Mouse (Mus musculus): ENCODE results near the gene Ifitm5. TPM values are rescaled to one million over a fixed set of nuclear protein-coding genes. Genes with fewer than 3 reads are reported as not detected.
"Not testable (repeated sequence)": the region's sequence is repeated elsewhere in the genome, so short reads cannot be mapped to it uniquely, and the experiment has no call there.

Gene Ifitm5
- polyA plus RNA-seq, 1 experiment from 2014 or later, result 0.65 TPM

DNA sequence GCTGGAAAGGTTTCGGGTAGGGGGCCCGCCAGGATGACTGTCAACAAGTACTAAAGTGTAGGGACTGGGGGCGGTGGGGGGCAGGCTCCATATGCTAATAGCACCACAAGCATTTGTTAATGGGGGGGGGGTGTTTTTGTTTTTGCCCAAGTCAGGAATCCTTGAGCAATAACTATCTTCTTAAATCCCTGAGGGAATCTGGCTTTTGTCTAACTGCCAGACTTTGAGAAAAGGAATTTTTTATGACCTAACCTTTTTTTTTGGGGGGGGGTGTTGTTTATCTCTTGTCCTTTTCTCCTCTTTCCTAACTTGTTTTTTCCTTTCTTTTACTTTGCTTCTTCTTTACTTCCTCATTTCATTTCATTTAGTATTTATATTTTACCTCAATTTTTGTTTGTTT is 25.4 kb upstream of the Ifitm5 start:
- WGBS, result 27% methylated on average over 3 of the region's 3 CpGs

DNA sequence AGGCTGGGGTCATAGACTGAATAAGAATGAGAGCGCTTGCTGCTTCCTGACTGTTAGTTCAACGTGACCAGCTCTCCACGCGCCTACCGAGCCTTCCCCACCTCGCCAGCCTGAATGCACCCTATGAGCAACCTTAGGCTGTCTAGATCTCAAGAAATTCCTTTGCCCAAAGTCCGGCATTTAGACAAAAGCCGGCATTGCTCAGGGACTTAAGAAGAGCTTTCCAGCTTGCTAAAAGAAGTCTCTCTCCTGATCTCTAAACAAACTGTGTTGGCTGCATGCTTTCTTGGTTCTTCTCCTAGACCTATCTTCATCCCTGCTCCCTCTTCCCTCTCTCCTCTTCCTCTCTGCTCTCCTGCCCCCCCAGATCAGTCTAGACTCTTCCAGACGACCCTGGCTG is 24.8 kb upstream of the Ifitm5 start:
- no peak overlapping the region for H3K9ac ChIP-seq
- H3K4me3 ChIP-seq, result no peak overlapping the region
- peaks cover 4% of the 10 kb centered on the region; the same call in 1 of the 2 replicates for H3K4me1 ChIP-seq
- no peak overlapping the region for H3K27ac ChIP-seq
- no peaks in the 10 kb centered on the region for H3K9me3 ChIP-seq
- H3K4me2 ChIP-seq, result no peak overlapping the region
- no peaks in the 10 kb centered on the region for H3K36me3 ChIP-seq (replicated peaks)
- ATAC-seq (replicated peaks), result no peak
- 0 out of 2 replicates have a peak, but pooled peaks cover 3% of the 10 kb centered on the region for H3K27me3 ChIP-seq (replicated peaks)
- 11% methylated on average over 9 of the region's 9 CpGs for WGBS

More for the DNA sequence above, 25.4 kb upstream of the Ifitm5 start:
- no peak overlapping the region for H3K4me3 ChIP-seq
- H3K4me2 ChIP-seq, result no peak overlapping the region
- 0 out of 2 replicates have a peak, but pooled peaks cover 3% of the 10 kb centered on the region for H3K27me3 ChIP-seq (replicated peaks)
- H3K9me3 ChIP-seq, result no peaks in the 10 kb centered on the region
- no peak overlapping the region for H3K27ac ChIP-seq
- no peak overlapping the region for H3K9ac ChIP-seq
- H3K36me3 ChIP-seq (replicated peaks), result no peaks in the 10 kb centered on the region
- H3K4me1 ChIP-seq, result peaks cover 4% of the 10 kb centered on the region; the same call in 1 of the 2 replicates
- no peak for ATAC-seq (replicated peaks)

DNA sequence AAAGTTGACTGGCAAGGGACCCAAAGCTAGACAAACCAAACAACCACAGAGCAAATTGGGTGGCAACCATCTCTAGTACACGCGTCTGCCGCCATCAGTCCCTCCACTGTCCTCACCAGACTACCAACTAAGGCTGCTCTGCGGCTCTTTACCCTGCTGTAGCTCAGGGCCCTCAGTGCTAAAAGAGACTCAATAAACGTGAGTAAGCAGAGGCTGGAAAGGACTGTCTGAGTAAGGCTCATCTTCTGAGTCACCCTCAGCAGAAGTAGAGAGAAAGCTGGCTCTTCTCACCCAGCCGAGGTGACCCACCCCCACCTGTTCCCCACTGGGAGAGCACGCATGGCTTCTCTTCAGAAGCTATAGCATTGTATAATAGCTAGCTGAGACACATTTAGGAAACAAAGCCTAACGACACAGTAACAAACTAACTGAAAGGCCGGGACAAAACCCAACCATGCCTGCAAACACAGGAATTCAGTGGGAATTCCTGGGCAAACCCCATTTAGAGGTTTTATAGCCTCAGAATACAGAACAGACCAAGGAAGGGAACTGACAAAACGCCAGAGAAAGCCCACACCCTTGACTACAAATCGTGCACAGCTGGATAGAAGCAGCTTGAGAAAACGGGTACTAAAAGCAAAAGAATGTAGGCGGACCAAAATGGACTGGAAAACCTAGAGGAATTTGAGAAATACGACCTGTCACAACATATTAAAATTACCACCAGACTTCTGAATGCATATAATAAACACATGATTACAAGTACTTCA is 23.5 kb upstream of the Ifitm5 start:
- WGBS, result 29% methylated on average over 14 of the region's 14 CpGs
- no peak for ATAC-seq (replicated peaks)
- Histone ChIP-seq H3K9ac (no peak overlapping the region), H3K4me3 (no peak overlapping the region), H3K27ac (no peak overlapping the region), H3K36me3 (replicated peaks) (no peaks in the 10 kb centered on the region), H3K27me3 (replicated peaks) (0 out of 2 replicates have a peak, but pooled peaks cover 3% of the 10 kb centered on the region), H3K4me1 (peaks cover 4% of the 10 kb centered on the region; the same call in 1 of the 2 replicates), H3K9me3 (no peaks in the 10 kb centered on the region), H3K4me2 (no peak overlapping the region)

DNA sequence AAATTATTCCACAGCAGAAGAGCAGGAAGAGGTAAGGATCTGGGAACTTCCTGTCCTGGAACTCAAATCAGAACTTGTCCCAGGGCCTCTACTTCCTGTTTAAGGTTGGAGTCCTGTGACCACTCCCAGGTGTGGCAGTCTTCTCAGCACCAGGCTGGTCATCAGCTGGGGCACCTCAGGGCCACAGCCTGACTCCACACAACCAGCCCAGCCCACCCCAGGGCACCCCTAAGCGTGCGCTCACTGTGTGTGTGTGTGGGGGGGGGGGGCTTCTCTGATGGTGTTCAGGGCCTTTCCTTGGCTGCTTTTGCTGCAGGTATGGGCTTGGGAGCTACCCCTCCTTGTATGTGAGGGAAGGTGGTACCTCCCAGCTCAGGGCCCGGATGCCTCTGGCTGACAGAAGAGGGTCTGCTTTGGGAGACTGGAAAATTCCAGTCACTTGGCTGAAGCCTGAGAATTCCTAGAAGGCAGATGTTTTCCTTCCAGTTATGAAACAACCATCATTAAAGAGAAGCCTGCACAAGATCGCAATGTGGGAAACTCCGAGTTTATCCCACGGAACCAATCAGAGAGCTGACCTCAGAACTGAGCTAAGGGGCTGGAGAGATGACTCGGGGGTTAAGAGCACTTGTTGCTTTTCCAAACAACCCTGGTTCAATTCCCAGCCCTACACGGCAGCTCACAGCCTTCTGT is 21.5 kb upstream of the Ifitm5 start:
- ATAC-seq (replicated peaks), result no peak
- H3K27ac ChIP-seq, result no peak overlapping the region
- no peaks in the 10 kb centered on the region for H3K36me3 ChIP-seq (replicated peaks)
- H3K4me1 ChIP-seq, result peaks cover 4% of the 10 kb centered on the region; the same call in 1 of the 2 replicates
- no peak overlapping the region for H3K9ac ChIP-seq
- no peaks in the 10 kb centered on the region for H3K9me3 ChIP-seq
- 0 out of 2 replicates have a peak, but pooled peaks cover 3% of the 10 kb centered on the region for H3K27me3 ChIP-seq (replicated peaks)
- no peak overlapping the region for H3K4me3 ChIP-seq
- 87% methylated on average over 8 of the region's 8 CpGs for whole genome bisulfite sequencing
- no peak overlapping the region for H3K4me2 ChIP-seq

DNA sequence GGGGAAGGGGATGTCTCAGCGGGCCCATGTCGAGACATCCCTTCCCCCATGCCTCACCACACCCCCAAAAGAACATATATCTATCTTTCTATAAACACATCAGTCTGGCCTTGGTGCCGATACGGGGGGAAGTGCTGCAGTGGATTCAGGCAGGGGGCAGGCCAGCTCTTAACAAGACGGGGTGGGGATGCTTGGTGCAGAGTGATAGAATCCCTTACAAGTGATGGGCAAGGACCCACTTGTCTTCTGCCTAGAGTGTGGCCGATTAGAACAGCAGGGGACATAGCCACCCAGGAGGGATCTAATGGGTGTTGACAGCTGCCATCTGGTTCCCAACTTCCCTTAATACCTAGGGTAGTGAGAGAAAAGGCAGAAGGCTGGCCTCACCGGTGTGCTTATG is 20.8 kb upstream of the Ifitm5 start:
- ATAC-seq (replicated peaks), result no peak
- Histone ChIP-seq H3K27ac (no peak overlapping the region), H3K9me3 (no peaks in the 10 kb centered on the region), H3K4me2 (no peak overlapping the region), H3K4me1 (peaks cover 4% of the 10 kb centered on the region; the same call in 1 of the 2 replicates), H3K4me3 (no peak overlapping the region), H3K9ac (no peak overlapping the region), H3K36me3 (replicated peaks) (no peaks in the 10 kb centered on the region), H3K27me3 (replicated peaks) (0 out of 2 replicates have a peak, but pooled peaks cover 3% of the 10 kb centered on the region)
- 52% methylated on average over 7 of the region's 7 CpGs for WGBS

DNA sequence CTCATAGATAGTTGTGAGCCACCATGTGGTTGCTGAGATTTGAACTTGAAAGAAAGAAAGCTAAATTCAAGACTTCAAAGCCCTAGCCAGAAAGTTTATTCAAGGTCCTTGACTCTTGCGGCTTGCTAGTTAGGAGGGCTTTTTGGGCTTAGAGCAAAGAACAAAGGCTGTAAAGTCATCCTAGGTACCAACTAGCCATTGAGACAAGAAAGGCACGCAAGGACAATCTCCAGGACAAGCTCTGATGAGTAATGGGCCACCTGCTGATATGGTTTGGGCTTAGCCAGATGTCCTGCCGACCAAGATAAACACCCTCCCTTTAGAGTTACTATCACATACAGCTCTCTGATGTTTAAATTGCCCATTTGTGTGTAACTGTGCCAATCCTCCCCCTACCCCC is 18.6 kb upstream of the Ifitm5 start:
- not testable (repeated sequence) for ATAC-seq (replicated peaks); H3K4me2 ChIP-seq; H3K27me3 ChIP-seq (replicated peaks); H3K4me1 ChIP-seq; H3K9ac ChIP-seq; H3K36me3 ChIP-seq (replicated peaks); H3K4me3 ChIP-seq; H3K9me3 ChIP-seq; H3K27ac ChIP-seq
- WGBS, result 19% methylated on average over 3 of the region's 3 CpGs

DNA sequence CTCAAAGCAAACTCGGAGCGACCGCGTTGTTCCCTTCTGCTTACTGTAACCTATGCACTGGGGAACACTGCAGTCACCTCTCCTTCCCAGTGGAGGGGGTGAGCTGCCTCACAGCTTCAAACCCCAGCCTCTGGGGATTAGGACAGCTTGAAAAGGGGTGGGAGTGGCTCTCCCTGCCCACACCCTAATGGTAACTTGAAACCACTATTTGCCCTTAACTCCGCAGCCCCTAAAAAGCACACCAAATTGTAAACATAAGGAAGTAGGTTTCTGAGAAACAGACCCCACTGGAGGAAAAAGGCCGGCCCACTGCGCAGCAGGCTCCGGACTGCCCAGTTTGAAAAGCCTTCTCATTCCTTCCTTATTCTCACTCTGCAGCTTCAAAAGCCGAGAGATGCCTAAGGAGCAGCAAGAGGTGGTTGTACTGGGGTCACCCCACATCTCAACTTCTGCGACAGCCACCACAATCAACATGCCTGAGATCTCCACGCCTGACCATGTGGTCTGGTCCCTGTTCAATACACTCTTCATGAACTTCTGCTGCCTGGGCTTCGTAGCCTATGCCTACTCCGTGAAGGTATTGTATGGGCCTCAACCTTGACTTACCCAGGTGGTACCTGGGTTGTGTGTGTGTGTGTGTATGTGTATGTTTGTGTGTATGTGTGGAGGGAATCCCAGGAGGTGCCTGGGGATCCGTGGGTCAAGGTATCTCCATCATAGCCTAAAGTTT is 17.9 kb upstream of the Ifitm5 start:
- Histone ChIP-seq H3K4me2 (no peak overlapping the region), H3K9ac (no peak overlapping the region), H3K4me3 (no peak overlapping the region), H3K27me3 (replicated peaks) (no peaks in the 10 kb centered on the region), H3K9me3 (no peaks in the 10 kb centered on the region), H3K36me3 (replicated peaks) (no peaks in the 10 kb centered on the region), H3K27ac (no peak overlapping the region), H3K4me1 (no peaks in the 10 kb centered on the region)
- no peak for ATAC-seq (replicated peaks)
- WGBS, result 7% methylated on average over 14 of the region's 14 CpGs

DNA sequence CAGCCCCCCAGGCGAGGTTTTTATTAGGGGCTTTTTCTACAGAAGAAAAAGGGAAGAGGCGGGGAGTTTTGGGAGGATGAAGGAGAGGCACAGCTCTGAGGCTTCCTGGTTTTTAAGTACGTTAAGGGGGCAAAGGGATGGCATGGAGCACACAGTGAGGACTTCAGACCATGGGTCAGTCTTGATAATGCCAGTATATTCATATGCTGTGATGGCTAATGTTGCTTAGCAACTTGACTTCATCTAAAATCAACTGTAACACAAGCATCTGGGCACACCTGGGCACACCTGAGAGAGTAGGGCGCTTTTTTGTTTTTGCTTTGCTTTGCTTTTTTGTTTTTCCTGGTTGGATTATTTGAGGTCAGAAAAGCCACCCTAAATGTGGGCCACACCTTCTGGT is 16.8 kb upstream of the Ifitm5 start, which contains the start of gene Ifitm1:
Gene Ifitm1, plus strand, starts transcription at position 301 of the 400 bp plus-strand sequence.
- WGBS, result 82% methylated on average over 4 of the region's 4 CpGs
- no peak within 1 kb of the TSS for H3K4me3 ChIP-seq
- no peak for ATAC-seq (replicated peaks)

DNA sequence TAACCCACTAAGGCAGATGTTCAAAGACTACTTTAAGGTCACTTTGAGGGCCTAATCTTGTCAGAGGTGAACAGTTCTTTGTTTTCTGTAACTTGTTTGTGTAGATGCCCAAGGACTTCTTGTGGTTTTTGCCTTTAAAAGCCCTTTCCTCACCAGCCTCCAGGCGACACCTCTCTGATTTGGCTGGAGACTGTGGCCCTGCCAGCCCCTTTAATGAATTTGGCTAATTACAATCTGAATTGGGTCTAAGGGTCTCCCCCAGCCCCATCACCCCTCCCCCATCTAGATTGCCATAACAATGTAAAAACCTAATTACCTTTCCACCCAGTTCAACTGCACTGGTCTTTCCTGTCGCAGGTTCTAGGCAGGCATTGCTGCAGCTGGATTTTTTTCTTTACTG is 12.6 kb upstream of the Ifitm5 start:
- no peak overlapping the region for H3K9ac ChIP-seq
- no peak overlapping the region for H3K4me3 ChIP-seq
- H3K27me3 ChIP-seq (replicated peaks), result no peaks in the 10 kb centered on the region
- WGBS, result 74% methylated on average over 2 of the region's 2 CpGs
- ATAC-seq (replicated peaks), result no peak
- no peak overlapping the region for H3K4me2 ChIP-seq
- no peaks in the 10 kb centered on the region for H3K9me3 ChIP-seq
- H3K27ac ChIP-seq, result no peak overlapping the region
- no peaks in the 10 kb centered on the region for H3K36me3 ChIP-seq (replicated peaks)
- H3K4me1 ChIP-seq, result peaks cover 5% of the 10 kb centered on the region; the same call in 1 of the 2 replicates

More for the DNA sequence above, 16.8 kb upstream of the Ifitm5 start, which contains the start of gene Ifitm1:
- Histone ChIP-seq H3K27me3 (replicated peaks) (no peaks in the 10 kb centered on the region), H3K36me3 (replicated peaks) (no peaks in the 10 kb centered on the region), H3K4me2 (no peak within 1 kb of the TSS), H3K27ac (no peak within 1 kb of the TSS), H3K4me1 (no peaks in the 10 kb centered on the region), H3K9me3 (no peaks in the 10 kb centered on the region), H3K9ac (no peak within 1 kb of the TSS)

DNA sequence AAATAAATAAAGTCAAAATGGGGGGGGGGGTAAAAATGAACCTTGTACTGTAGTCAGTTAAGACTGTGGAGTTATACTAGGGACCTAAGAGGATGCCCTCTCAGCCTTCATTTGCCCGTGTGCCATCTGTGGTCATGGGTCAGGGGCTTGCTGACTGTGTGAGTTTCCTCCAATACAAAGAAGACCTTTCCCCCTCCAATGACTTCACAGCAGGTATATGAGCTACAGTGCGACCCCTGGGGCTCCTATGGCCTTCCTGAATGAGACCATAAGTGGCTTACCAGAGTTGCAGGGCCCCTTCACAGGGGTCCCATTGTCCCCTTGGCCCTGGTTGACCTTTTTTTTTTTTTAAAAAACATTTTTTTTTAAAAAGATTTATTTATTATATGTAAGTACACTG is 11.3 kb upstream of the Ifitm5 start:
- Histone ChIP-seq H3K9ac (no peak overlapping the region), H3K9me3 (no peaks in the 10 kb centered on the region), H3K4me1 (peaks cover 5% of the 10 kb centered on the region; the same call in 1 of the 2 replicates), H3K36me3 (replicated peaks) (no peaks in the 10 kb centered on the region), H3K27me3 (replicated peaks) (no peaks in the 10 kb centered on the region), H3K27ac (no peak overlapping the region), H3K4me3 (no peak overlapping the region), H3K4me2 (no peak overlapping the region)
- WGBS, result 35% methylated on average over 2 of the region's 2 CpGs
- ATAC-seq (replicated peaks), result no peak

DNA sequence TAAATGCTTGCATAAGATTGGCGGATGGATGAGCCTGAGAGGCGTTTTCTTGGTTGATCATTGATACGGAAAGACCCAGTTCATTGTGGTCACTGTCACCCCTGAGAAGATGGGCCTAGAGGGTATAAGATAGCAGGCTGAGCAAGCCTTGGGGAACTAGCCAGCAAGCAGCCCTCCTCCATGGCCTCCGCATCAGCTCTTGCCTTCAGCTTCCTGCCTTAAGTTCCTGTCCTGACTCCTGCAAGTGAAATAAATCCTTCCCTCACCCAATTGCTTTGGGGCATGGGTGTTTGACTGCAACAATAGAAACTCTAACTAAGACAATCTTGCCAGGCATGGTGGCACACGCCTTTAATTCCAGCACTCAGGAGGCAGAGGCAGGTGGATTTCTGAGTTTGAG is 9.9 kb upstream of the Ifitm5 start:
- Histone ChIP-seq H3K4me1 (peaks cover 5% of the 10 kb centered on the region), H3K27me3 (replicated peaks) (no peaks in the 10 kb centered on the region), H3K9ac (no peak overlapping the region), H3K9me3 (no peaks in the 10 kb centered on the region), H3K4me3 (no peak overlapping the region), H3K27ac (no peak overlapping the region), H3K36me3 (replicated peaks) (no peaks in the 10 kb centered on the region), H3K4me2 (no peak overlapping the region)
- no peak for ATAC-seq (replicated peaks)
- 62% methylated on average over 5 of the region's 5 CpGs for WGBS

Measured in midbrain, embryonic 15.5 days (tissue).